Mouse (Mus musculus) limb, embryonic 14.5 days (tissue): ENCODE measurements around the gene Hcfc1r1. TPM values are rescaled to one million over a fixed set of nuclear protein-coding genes. Genes with fewer than 3 reads are reported as not detected.

Source experiments
- ATAC-seq: fragments of 200-750 bp; cut with Nextera tagmentation; 2 replicates; pipeline ENCODE4 v1.8.0; 2017; ENCODE audit warnings: low read depth, moderate number of reproducible peaks, moderate TSS enrichment; ENCODE audit not compliant: low FRiP score
- DNase-seq: peaks from one replicate; pipeline ENCODE4 v3.0.0-alpha.2; 2015; ENCODE audit warnings: low spot score
- H3K27ac ChIP-seq: fragments of 300-500 bp; sonication (generic); replicated peaks from 2 replicates; pipeline ENCODE4 v1.5.1; 2014; ENCODE audit warnings: low read depth, mild to moderate bottlenecking, low read length, moderate library complexity, mixed read lengths
- H3K27me3 ChIP-seq: fragments of 300-500 bp; sonication (generic); 2 replicates; pipeline ENCODE4 v1.6.1; 2014; ENCODE audit warnings: low read length, mixed read lengths; ENCODE audit not compliant: control insufficient read depth, insufficient read depth
- H3K36me3 ChIP-seq: fragments of 300-500 bp; sonication (generic); 2 replicates; pipeline ENCODE4 v1.6.1; 2014; ENCODE audit warnings: mild to moderate bottlenecking, low read length, moderate library complexity, mixed read lengths; ENCODE audit not compliant: control insufficient read depth, insufficient read depth
- H3K4me1 ChIP-seq: fragments of 300-500 bp; sonication (generic); 2 replicates; pipeline ENCODE4 v1.6.1; 2014; ENCODE audit warnings: antibody characterized with exemption, low read length, mixed read lengths; ENCODE audit not compliant: control insufficient read depth, insufficient read depth
- H3K4me2 ChIP-seq: fragments of 300-500 bp; sonication (generic); replicated peaks from 2 replicates; pipeline ENCODE4 v1.6.1; 2014; ENCODE audit warnings: low read depth, mild to moderate bottlenecking, low read length, moderate library complexity; ENCODE audit not compliant: severe bottlenecking
- H3K4me3 ChIP-seq: fragments of 300-500 bp; sonication (generic); replicated peaks from 2 replicates; pipeline ENCODE4 v1.5.1; 2014; ENCODE audit warnings: low read length
- H3K9ac ChIP-seq: fragments of 300-500 bp; sonication (generic); 2 replicates; pipeline ENCODE4 v1.6.1; 2014; ENCODE audit warnings: mild to moderate bottlenecking, low read depth, low read length, moderate library complexity; ENCODE audit not compliant: severe bottlenecking
- H3K9me3 ChIP-seq: fragments of 300-500 bp; sonication (generic); 2 replicates; pipeline ENCODE4 v1.6.1; 2016; ENCODE audit warnings: low read length; ENCODE audit not compliant: control insufficient read depth
- POLR2A ChIP-seq: fragments of 200-500 bp; IDR thresholded peaks from 2 replicates; pipeline ENCODE4 v1.8.0; 2012; ENCODE audit warnings: inconsistent platforms, mild to moderate bottlenecking, moderate library complexity, borderline replicate concordance; ENCODE audit not compliant: insufficient read depth, insufficient read length; ENCODE audit errors: extremely low read depth
- WGBS: fragments of 180-500 bp; shearing (Covaris S2); extraction: QIAGEN DNeasy Blood & Tissue Kit; methylation state at CpG from one replicate; pipeline ENCODE4 v1.1.7; 2014; 5-methylcytosine and 5-hydroxymethylcytosine counted together
- polyA plus RNA-seq, 2 experiments: library from polyadenylated mRNA; depleted of rRNA in 1 of 2; stranded (reverse) in 1 of 2; unstranded in 1 of 2; fragments of >200 nt; fragmentation: Nextera tagmentation in 1 of 2; extraction: Ambion mirVana in 1 of 2; gene quantifications; 2 replicates each; pipeline versions ENCODE4 v1.2.1 to v1.2.3; 2012 to 2014

The Hcfc1r1 gene
- polyA plus RNA-seq, 2 experiments, result 63.4 to 85.3 TPM

GRCm38 (mm10) chr17:23664556-23665021 lies 8.8 kb upstream of the Hcfc1r1 start:
- Histone ChIP-seq H3K9ac (no peak overlapping the region), H3K36me3 (peaks cover 19% of the 10 kb centered on the region), H3K9me3 (no peaks in the 10 kb centered on the region), H3K27me3 (peaks cover 33% of the 10 kb centered on the region), H3K4me1 (no peaks in the 10 kb centered on the region), H3K4me2 (no peak overlapping the region), H3K4me3 (no peak overlapping the region), H3K27ac (no peak overlapping the region)
- DNase-seq (peak; percentile 49), ATAC-seq (no peak)
- 0 out of 2 replicates have a peak, but pooled peaks have one; percentile 23 for TF ChIP-seq POLR2A
- 5% methylated on average over 5 of the region's 5 CpGs for WGBS

GRCm38 (mm10) chr17:23665511-23665910 lies 7.9 kb upstream of the Hcfc1r1 start:
- TF ChIP-seq POLR2A, result no peak
- peaks cover 28% of the 10 kb centered on the region for H3K36me3 ChIP-seq
- H3K4me1 ChIP-seq, result no peaks in the 10 kb centered on the region
- H3K27me3 ChIP-seq, result peaks cover 24% of the 10 kb centered on the region
- ATAC-seq (peak; percentile 18; the same call in 1 of the 2 replicates), DNase-seq (no peak)
- no peak overlapping the region for H3K4me3 ChIP-seq
- no peak overlapping the region for H3K27ac ChIP-seq
- 81% methylated on average over 14 of the region's 14 CpGs for WGBS
- no peaks in the 10 kb centered on the region for H3K9me3 ChIP-seq
- H3K4me2 ChIP-seq, result no peak overlapping the region
- no peak overlapping the region for H3K9ac ChIP-seq

GRCm38 (mm10) chr17:23670516-23671074 lies 2.8 kb upstream of the Hcfc1r1 start:
- WGBS, result 85% methylated on average over 7 of the region's 7 CpGs
- Histone ChIP-seq H3K27me3 (no peaks in the 10 kb centered on the region), H3K9ac (no peak overlapping the region), H3K27ac (no peak overlapping the region), H3K4me3 (no peak overlapping the region), H3K9me3 (no peaks in the 10 kb centered on the region), H3K36me3 (peaks cover 28% of the 10 kb centered on the region), H3K4me1 (peaks cover 16% of the 10 kb centered on the region), H3K4me2 (no peak overlapping the region)
- no peak for TF ChIP-seq POLR2A
- DNase-seq (no peak), ATAC-seq (no peak)

- 97% methylated on average over 3 of the region's 3 CpGs for WGBS
- ATAC-seq (no peak), DNase-seq (no peak)
- peaks cover 6% of the 10 kb centered on the region; the same call in 1 of the 2 replicates for H3K27me3 ChIP-seq
- H3K4me3 ChIP-seq, result no peak overlapping the region
- no peak overlapping the region for H3K27ac ChIP-seq
- no peak for TF ChIP-seq POLR2A
- peaks cover 28% of the 10 kb centered on the region for H3K36me3 ChIP-seq
- peaks cover 24% of the 10 kb centered on the region for H3K4me1 ChIP-seq
- H3K9ac ChIP-seq, result no peak overlapping the region
- H3K9me3 ChIP-seq, result no peaks in the 10 kb centered on the region
- no peak overlapping the region for H3K4me2 ChIP-seq
These were observed 1.9 kb upstream of the Hcfc1r1 start for GRCm38 (mm10) chr17:23671519-23671918.

- Histone ChIP-seq H3K36me3 (peaks cover 27% of the 10 kb centered on the region), H3K4me3 (peak overlapping the region; percentile 62), H3K27me3 (peaks cover 7% of the 10 kb centered on the region; the same call in 1 of the 2 replicates), H3K9ac (no peak overlapping the region), H3K9me3 (no peaks in the 10 kb centered on the region), H3K27ac (no peak overlapping the region), H3K4me1 (peaks cover 31% of the 10 kb centered on the region), H3K4me2 (peak overlapping the region; percentile 96)
- TF ChIP-seq POLR2A, result no peak
- ATAC-seq (no peak), DNase-seq (no peak)
- 62% methylated on average over 3 of the region's 3 CpGs for WGBS
These were observed 635 bp upstream of the Hcfc1r1 start for GRCm38 (mm10) chr17:23672761-23673160.
